Mouse (Mus musculus): ENCODE results near the gene Fzd4.
A peak's percentile ranks its signal among the peaks of the same experiment; 100 is the strongest.

Fzd4 gene

DNA sequence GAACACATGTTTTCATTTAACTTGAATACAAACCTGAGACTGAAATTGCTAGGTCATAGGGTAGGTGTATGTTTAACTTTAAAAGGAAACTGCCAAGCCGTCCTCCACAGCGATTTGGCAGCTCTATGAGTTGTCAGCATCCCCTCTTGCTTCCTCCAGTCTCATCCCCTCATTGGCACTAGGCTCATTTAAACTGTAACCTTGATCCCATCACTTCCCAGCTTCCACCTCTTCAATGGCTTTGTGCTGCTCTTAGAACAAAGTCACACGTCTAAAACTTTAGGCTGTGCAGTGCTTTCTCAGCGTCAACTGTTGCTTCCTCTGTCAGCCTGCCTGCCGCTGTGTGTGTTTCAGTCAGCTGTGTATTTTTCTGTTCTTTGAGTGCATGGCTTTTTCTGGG lies 22.9 kb downstream of the Fzd4 start:
- no peak for DNase-seq (ENCODE audit: low spot score in 2 of 2)

DNA sequence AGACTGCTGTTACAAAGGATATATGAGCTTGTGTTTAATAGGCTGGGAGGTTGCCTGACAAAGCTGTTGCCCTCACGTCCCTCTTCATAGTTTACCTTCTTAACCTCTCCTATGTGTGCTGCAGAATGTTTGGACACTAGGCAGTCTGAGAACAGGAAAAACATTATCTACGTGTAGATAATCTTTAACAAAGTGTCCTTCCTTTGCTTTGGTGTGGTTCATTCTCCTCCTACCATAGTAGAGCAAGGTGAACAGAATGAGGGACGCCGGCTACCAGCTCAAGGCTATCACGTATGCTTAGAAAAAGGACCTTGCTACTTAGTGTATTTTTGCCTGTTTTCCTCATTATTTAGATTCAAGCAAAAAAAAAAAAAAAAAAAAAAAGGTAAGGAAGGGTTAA lies 24.6 kb downstream of the Fzd4 start:
- DNase-seq (ENCODE audit: low spot score in 2 of 2) = no peak

DNA sequence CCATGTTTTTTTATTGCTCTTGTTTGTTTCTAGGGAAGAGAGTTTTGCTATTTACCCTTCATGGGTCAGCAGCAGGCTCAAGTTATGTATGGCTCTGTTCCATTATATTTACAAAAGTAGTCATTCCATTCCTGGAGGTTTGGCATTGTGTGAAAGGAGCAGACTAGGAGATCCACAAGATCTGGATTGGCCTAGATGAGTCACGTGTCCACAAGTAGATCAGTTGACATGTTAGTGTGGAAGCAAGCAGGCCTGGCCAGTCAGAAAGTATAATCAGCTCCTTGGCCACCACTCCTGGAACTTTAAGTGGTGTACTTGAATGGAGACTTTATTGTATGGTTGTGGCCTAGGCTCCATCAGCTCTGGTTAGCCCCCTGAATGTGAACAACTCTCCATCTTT lies 25.2 kb downstream of the Fzd4 start:
- no peak for DNase-seq (ENCODE audit: low spot score in 2 of 2)

- no peak for DNase-seq (ENCODE audit: low spot score in 2 of 2)
Measured at GRCm38 (mm10) chr7:89431185-89431584, 27.0 kb downstream of the Fzd4 start.

DNA sequence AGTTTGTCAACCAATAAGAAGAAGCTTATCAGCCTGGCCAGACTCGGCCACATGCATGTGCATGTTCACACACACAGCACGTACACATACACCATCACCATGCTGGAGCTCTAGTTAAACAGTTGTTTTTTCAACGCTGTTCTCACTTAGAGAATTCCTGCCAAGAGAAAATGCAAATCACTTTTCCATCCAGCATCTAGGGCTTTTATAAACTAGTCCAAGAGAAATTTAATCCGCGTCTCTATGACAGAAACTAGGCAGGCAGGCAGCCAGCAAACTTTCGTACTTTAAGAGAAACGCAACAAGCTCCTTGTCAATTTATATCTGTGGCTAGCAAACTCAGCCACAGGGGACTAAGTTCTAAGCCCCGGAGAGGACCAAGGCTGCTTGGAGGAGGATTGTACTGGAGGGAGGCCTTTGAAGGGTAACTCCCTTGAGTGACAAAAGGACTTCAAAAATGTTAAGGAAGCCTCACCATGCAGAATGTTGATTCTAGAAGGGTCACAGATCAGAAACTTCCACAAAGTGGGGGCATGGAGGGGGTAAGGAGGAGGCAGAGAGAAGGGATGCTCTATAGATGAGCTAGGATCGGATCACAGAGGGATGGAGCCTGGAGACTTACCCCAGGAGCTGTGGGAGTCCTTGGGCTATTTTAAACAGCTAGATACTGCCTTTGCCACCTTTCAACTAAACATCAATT lies 29.2 kb downstream of the Fzd4 start:
- DNase-seq (ENCODE audit: low spot score in 2 of 2) = peak; percentile 24 to 60

DNA sequence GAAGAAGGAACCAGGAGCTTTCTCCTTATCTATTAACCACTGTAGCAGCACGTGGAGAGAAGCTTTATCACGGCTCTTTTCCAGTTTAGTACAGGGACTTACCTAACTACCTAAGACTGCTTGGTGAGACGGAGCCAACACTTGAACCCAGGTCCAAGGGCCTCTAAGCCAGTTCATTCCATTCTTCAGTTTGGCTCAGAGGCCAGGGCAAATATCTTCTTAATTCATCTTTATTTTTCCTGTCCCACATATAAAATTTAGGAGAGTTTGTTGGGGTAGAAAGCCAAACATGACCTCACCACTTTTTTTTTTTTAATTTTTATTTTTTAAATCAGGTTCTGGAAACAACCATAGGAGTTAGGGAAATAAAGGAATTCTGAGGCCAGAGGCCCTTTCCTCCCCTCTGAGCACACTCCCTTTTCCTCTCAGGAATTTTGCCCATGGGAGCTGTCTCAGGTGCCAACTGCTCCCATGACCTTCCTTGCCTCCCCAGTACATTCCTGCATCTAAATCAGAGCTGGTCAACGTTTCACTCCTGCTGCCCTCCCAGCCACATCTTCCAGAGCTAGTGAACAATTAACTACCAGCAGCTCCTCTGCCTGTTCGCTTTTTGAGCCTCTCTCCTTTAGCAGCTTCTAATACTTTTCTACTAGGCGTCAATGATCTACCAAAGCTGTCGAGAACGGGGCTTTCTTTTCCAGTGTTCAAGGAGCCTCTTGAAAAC lies 29.9 kb downstream of the Fzd4 start:
- DNase-seq (ENCODE audit: low spot score in 2 of 2) = no peak

DNA sequence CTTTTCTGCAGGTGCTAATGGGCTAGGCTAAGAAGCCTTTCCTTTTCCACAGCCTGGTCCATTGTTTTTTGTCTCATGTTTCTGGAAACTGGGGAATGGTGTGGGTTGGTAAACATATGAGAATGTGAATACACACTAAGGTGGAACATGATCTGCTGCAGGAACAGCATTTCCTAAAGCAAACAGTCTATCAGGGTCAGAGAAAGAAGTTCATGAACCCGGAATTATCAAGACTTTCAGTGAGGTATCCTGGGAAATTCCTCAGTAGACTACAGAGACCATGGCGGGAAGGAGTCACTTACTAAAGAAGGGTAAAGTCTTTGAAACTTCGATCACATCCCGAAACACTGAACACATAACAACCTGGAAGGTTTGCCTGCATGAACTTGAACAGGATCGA lies 32.2 kb downstream of the Fzd4 start:
- DNase-seq (ENCODE audit: low spot score in 2 of 2) = no peak

DNA sequence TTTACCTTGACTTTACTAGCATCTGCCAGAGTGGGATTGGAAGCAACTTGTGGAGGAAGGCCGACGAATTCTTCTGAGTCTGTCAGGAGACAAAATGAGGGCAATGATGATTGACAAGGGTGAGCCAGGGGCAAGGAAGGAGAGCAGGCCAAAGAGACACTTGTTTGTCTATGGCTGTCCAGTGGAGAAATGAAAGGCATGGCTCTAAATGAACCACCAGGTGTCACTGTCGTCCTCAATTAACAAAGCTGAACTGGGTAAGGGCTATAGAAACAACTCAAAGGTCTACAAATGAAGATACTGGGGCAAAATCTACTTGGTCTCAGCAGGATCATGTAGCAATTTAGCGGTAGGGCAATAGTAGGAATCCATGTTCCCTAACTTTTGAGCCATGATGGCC lies 33.4 kb downstream of the Fzd4 start:
- peak; percentile 43 to 64 for DNase-seq (ENCODE audit: low spot score in 2 of 2)

DNA sequence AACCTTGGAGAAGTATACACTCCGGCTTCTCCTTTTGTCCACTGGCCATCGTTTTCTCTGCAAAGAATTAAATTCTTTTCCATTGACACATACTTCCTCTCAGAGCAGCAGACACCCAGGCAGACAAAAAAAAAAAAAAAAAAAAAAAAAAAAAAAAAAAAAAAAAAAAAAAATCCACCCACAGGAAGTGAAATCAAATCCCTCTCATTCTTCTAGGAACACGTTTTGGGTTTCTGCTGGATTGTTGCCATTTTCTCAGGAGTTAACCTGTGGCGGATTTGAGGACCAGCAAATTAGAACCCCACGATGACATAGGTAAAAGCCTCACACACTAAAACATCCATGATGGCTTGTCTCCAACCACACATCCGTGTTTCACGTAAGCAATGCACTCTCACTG lies 37.1 kb downstream of the Fzd4 start:
- DNase-seq (ENCODE audit: low spot score in 2 of 2) = no peak

DNA sequence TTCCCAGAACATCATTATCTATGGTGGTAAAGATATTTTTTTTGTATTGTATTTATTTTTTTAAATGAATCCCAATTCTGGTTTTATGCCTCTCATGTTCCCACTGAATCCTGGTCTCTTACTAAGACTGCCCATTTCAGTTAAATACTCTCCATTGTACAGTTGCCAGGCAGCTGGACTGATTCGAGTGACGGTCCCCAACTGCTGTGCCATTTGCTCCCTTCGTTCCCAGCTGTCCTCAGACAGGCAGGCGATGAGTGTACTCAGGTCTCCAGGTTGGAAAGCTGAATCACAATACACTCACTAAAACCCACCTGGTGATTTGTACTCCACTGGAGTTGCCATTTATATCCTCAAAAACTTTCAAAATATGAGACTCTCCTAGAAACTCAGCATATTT lies 38.1 kb downstream of the Fzd4 start:
- no peak for DNase-seq (ENCODE audit: low spot score in 2 of 2)

- no peak for DNase-seq (ENCODE audit: low spot score in 2 of 2)
Measured at GRCm38 (mm10) chr7:89445137-89445536, 41.0 kb downstream of the Fzd4 start.

GRCm38 (mm10) chr7:89450312-89450711 lies 46.2 kb downstream of the Fzd4 start:
- DNase-seq (ENCODE audit: low spot score in 2 of 2) = no peak

- no peak for DNase-seq (ENCODE audit: low spot score in 2 of 2)
Measured at GRCm38 (mm10) chr7:89456380-89457076, 52.4 kb downstream of the Fzd4 start.

GRCm38 (mm10) chr7:89459691-89460090 lies 55.5 kb downstream of the Fzd4 start:
- DNase-seq (ENCODE audit: low spot score in 2 of 2) = no peak

GRCm38 (mm10) chr7:89460911-89461310 lies 56.8 kb downstream of the Fzd4 start:
- DNase-seq (ENCODE audit: low spot score in 2 of 2) = no peak

DNA sequence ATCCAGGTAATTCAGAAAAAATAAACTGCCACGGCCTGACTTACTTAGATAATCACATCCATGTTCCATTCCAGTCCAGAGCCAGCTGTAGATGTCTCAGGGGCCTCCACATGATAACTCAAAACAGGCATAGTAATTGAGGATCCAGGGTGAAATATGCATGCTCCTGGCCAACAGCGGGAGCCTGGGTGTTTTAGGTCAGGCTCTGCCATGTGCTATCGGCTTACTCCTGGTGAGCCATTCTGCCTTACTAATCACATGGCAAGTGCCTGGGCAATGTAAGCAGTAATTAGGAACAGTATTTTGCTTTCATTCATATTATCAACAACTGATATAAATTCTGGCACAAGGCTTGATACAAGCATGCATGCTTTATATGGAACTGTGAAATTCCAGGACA lies 57.2 kb downstream of the Fzd4 start:
- no peak for DNase-seq (ENCODE audit: low spot score in 2 of 2)
